Mouse (Mus musculus): ENCODE results near the gene Rpl35.

- no peak for TF ChIP-seq POLR2A (IDR thresholded peaks at IDR 0.05; ENCODE audit: borderline replicate concordance, insufficient read depth, low read length)
- no peak for TF ChIP-seq CTCF (IDR thresholded peaks at IDR 0.05; ENCODE audit: borderline replicate concordance, insufficient read depth, low read depth, low read length)
These were observed 52.1 kb downstream of the Rpl35 start for GRCm38 (mm10) chr2:38953152-38953883.
